Mouse (Mus musculus): ENCODE results near the gene Lypd4.

GRCm38 (mm10) chr7:24887096-24887495 lies 17.4 kb upstream of the Lypd4 start:
- TF ChIP-seq CTCF (IDR thresholded peaks at IDR 0.05; ENCODE audit: low read depth) (no peak), EP300 (IDR thresholded peaks at IDR 0.05; ENCODE audit: low read depth) (no peak)

Measured in liver, embryonic 14.5 days (tissue).